Mouse (Mus musculus) granulocyte monocyte progenitor cell, adult 5-6 weeks (primary cell): ENCODE data around the gene Pml. TPM values are rescaled to one million over a fixed set of nuclear protein-coding genes. Genes with fewer than 3 reads are reported as not detected.

Source experiments
- ATAC-seq: replicated peaks from 2 replicates; pipeline ENCODE4 v1.8.0; 2016; ENCODE audit warnings: mild to moderate bottlenecking, moderate TSS enrichment, inconsistent platforms; ENCODE audit not compliant: poor library complexity, severe bottlenecking
- total RNA-seq, 2 experiments: library from RNA; stranded (forward) in 1 of 2; stranded (reverse) in 1 of 2; fragments of 200-712, 200-1000 nt in 1 of 2; fragments of >200 nt in 1 of 2; fragmentation: Nextera tagmentation in 1 of 2; gene quantifications; 2 replicates each; pipeline ENCODE4 v1.2.3; 2014 to 2017

Gene Pml
- total RNA-seq, 2 experiments from 2014 or later, result 10.1 to 49.9 TPM

DNA sequence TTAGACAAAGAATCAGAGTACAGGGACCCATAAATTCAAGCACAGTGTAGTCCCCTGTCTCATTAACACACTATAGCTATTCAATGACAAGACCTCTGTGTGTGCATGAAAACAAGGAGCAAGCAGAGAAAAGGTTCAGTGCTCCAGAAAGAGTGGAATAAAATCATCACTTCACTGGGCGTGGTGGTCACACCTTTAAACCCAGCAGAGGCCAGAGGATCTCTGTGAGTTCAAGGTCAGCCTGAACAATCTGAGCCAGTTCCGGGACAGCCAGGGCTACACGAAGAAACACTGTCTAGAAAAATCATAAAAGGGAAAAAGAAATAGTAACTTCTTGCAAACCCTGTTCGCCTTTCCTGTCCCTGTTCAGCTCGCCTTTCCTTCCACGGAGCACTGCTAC is 5.9 kb downstream of the Pml start:
- ATAC-seq, result no peak

DNA sequence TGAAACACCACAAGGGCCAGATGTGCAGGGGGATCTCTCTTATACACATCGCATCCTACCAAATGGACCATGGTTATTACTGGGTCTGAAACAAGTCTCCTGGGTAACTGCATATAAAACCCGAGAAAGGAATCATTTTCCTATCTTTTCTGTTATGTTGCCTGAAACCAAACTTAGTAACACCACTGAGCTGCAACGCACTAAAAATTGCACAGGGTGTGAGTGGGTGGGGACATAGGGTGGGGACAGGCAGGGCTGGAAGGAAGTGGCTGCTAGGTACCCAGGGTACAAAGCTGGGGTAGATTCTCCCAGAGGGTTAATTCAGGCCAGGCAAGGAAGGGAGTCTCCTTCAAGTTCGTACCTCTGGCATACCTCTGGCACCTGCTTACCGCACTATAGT is 6.9 kb downstream of the Pml start:
- ATAC-seq, result no peak

DNA sequence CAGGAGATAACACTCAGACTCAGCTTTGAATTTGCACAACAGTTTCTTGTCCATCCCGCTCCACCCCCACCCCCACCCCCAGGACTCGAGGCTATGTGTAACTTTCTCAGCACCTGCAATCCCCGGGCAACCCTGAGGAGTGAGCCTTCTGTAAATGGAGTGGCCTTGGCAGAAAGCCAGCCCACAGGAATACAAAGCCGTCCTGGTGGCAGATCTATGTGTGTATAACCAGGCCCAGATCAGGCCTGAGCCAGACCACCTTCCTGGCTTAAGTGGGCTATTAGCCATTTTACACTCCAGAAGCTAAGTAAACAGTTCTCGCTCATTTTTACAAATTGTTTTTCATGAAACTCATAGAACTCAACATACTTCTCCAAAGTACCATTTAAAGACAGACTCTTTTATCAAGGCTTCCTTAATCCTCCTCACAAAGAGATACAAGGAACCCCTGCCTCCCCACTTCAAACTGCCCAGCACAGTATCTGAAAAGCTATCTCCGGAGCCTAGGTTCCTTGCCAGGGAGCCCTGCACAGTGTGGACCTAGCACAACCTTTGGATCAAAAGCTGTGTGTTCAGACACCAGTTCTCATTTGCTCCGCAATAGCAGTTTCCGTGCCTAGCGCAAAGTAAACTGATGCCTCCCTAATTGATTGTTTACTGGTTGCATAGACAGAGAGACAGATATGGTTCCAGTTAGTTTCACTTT is 7.7 kb downstream of the Pml start:
- ATAC-seq, result peak; percentile 34; the same call in 1 of the 2 replicates

DNA sequence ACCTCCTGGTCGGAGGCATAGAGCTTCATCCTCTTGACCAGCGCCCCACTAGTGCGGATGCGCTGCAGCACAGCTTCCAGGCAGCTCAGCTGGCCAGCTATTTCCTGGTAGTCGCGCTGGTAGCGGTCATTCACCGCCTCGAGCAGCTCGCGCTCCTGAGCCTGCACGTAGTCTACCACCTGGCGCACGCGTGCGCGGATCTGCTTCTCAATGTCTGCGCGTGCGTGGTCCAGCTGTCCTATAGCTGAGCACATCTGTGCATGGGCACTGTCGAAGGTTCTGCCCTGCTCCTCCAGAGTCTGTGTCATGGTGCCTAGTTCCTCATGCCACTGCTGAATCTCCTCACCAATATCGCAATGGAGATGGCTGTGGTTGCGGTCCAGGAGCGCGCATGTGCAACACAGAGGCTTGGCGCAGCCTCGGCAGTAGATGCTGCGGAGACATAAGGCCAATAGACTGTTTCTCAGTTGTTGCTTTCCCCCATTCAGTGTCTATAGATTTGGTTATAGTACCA is 15.0 kb downstream of the Pml start:
- ATAC-seq, result peak; percentile 69

DNA sequence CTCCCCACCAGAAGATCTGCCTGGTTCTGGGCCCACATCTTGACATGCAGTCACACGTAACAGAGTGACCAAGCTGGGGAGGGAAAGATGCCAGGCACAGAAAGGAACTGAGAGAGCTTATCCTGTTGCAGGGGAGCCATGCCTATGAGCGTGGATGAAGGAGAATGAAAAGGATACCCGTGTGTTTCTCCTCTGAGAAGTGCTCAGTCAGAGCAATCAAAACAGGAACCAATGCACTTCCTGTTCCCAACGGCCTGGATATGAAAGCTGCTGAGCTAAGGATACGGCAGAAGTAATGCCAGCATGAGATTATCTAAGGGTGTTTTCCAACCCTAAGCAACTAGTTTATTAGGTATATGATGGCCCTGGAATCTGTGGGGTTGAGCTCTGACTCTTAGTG is 17.2 kb downstream of the Pml start:
- ATAC-seq, result peak; percentile 75

DNA sequence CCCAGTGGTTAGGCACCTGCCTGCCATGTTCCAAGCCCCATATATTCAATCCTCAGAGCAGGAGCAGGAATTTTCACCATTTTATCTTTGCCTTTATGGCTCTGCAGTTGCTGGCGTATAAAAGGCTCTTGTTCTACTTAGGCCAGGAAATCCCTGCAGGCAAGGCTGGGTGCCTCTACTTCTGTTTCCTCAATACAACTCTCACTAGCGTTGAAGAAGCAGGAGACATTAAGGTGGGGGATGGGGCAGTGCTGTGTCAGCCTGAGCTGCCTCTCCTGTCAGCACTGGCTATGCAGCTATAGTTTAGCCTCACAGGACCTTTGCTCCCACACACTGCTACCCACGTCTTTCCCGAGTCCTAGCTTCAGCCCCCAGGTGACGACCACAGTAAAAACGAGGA is 17.8 kb downstream of the Pml start:
- peak; percentile 36 for ATAC-seq

DNA sequence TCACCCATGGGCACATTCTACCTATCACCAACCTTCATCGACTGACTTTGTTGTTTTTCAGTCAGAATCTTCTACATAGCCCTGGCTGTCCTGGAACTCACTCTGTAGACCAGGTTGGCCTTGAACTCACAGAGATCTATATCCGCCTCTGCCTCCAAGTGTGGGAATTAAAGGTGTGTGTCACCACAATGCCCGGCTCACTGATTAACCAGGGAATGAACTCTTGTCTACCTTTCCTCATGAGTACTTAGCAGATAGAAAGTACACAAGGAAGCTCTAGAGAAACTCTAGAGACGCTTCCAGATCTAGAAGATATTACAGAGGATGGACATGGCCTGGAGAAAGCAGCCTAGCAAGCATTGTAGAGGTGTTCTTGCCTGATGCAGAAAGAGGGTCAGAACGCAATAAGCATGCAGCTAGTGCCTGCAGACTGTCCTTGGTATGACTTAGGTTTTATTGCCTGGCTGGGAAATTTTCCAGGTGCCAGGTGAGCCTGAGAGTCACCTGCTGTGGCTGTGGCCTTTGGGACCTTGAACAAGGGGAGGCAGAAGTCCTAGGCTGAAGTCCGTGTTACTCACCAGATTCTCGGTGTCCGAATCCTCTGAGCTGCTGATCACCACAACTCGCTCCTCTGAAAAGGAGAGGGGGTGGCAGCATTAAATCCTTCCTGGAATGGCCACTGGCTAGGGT is 20.7 kb downstream of the Pml start:
- no peak for ATAC-seq

DNA sequence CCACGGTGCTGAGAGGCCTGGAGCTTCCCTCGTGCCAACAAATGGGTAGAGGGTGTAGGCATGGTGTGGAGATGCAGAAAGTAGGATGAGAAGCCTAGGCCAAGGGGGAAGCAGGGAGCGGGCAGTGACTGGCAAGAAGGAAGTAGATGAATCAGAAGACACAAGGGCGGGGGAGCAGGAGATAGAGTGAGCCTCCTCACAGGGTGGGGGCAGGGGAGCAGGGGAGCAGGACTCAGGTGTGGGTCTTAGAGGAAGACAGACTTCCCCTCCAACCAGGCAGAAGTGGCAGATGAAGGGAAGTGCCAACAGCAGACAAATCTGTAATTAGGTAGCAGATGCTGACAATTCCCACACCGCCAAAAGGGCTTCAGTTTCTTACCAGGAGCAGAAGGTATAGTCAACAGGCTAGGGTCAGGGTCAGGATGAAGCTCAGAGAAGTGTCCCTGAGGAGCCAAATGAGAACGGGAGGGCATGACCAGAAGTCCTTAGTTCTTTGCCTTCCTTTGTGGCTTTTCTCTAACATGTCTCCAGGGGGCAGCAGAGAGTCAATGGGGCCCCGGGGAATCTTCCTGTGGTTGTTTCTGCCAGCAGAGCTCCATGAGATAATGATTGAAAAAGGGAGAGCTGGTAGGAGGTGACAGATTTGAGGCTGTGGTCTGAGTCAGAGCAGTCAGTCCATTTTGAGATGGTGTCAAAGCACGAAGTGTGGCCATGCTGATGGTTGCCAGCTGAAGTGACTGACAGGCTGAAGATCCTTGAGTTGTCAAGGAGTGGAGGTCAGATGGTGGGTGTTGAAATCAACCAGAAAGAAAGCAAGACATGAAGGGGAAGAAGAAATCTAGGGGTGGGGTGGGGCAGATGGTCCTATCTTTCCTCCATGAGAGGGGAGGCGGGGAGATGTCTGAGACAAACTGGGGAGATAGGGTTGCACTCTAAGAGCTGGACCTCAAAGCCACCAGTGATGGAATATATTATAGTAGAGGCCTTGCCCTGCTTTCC is 23.4 kb downstream of the Pml start:
- peak; percentile 70 for ATAC-seq

DNA sequence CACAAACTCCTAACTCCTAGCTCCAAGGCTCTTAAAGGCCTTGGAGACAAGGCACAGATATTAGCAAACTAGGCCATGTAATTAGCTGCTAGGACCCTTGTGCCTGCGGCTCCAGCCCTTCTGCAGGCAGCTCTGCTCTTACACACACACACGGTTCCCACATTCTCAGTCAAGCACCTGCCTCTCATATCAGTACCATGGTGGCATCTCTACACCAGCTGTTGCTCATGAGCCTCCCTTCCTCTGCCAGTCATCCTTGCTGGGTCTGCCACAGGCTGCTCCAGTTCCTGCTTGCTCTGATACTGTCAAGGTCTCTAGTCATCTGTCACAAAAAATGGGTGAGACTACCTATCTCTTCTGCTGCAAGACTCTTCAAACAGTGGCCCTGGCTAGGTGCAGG is 25.2 kb downstream of the Pml start:
- no peak for ATAC-seq

DNA sequence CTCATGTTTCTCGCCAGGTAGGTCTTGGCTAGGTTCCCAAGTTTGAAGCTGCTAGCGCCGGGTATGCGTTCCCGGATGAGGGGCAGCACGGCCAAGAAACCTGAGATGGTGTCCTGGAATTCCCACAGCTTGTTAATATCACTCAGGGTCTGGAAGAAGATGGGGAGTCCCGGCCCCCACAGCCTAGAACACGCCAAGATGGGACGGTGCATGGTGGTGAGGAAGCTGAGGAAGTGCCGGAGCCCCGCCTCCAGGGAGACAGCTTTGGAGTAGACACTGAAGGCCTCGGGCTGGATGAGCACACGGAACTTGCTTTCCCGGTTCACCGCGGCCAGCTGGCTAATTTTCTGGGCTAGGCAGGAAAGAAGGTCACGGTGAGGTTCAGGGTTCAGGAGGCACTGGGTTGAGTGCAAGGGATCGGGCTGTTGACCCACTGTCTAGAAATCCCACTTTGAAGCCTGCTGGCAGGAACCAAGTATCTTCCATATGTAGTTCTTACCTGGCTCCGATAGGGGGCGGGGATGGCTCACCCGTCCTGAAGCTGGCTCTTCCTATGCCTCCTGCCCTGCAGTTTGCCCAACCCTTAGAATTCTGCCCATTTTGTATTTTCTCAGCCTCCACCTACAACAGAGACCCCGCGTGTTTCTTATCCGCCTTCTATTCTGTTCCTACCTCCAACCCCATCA is 29.2 kb downstream of the Pml start:
- ATAC-seq, result peak; percentile 46; the same call in 1 of the 2 replicates

DNA sequence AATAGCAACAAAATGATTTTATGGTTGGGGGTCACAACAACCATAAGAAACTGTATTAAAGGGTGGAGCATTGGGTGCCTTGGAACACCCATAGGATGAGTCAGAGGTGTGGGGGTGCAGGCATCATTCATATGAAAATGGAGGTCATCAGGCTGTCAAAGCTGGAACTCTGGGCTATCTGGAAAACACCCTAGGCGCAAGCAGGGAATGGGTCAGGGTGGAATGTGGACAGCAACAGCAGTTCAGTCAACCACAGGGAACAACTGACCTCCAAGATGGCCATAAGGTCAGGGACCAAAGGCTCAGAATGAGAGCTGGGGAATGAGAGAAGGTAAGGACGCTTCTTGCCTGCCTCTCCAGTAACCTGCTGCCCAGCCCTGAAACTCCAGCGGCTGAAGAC is 31.0 kb downstream of the Pml start:
- no peak for ATAC-seq

DNA sequence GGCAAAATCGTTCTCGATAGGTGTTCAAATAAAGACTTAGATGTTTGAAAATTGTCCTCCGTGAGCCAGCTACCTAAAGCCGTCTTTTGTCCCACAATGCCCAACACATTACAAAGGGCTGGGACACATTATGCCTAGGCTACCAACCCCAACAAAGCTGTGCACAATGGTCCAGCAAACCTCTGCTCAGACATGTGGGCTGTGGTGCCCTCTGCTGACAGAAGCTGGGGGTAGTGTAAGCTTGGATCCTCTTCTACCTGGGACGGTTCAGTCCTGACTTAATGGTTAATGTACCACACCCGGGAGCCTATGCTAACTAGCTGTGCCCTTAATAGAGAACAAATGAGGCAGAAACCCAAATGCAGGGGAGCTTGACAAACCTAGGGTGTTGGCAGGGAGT is 33.2 kb downstream of the Pml start:
- peak; percentile 54; the same call in 1 of the 2 replicates for ATAC-seq

DNA sequence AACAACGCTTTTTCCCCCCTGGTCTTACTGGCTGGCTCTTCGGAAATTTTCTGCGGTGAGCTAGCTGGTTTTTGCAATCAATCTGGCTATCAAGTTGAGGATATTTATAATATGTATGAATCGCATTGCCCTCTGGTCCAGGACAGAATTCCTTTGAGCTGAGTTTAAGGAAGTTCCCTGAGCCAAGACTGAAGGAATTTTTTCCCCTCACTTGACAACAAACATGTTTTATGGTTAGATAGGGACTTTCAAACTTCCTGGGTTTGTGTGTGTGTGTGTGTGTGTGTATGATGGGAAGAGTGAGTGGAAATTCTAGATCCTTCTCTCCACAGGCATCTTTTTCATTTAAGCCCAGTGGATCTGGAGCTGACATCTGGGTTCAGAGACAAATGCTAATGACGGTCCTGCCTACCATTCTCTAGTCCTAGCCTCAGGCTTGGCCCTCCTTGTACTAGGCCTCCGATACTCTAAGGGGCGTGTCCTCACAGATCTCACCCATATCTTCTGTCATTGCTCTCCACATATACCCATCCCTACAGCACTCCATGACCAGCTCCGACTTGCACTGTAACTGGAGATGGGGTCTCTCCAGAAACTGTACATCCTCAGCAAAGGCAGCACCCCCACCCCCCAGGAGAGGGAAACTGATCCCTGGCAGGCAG is 34.9 kb downstream of the Pml start:
- no peak for ATAC-seq

DNA sequence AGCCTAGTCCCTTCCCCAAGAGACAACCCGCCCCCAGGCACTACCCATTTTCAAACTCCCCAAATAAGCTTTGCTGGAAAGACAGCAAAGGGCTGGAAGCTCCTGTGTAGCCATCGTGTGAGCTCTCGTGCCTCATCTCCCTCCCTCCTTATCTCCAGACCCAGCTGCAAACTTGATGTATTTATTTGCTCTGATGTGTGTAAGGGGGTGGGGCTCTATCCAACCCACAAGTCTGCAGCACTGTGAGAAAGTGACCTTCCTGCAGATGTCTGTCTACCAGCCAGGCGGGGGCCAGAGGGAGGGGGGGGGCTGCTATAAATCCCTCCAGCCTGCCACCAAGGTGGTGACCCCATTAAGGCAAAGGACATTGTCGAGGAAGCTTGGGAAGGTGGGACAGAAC is 35.7 kb downstream of the Pml start:
- ATAC-seq, result no peak

DNA sequence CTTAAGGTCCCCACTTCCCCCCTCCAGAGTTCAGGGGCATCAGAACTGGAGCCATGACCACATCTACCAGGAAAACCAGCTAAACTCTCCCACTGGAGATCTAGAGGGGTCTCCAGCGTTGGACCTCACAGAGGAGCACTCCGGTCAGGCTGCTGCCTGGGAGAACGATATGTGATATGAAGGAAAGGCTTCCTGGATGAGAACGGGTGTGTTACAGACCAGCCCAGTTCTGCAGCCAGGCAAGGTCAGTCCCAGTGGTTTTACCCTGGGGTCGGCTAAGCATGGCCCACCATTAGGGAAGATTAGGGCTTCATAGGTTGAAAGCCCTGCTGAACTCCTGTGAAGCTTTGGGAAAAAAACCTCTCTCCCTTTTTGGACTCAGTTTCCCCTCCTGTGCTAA is 36.2 kb downstream of the Pml start:
- ATAC-seq, result no peak

DNA sequence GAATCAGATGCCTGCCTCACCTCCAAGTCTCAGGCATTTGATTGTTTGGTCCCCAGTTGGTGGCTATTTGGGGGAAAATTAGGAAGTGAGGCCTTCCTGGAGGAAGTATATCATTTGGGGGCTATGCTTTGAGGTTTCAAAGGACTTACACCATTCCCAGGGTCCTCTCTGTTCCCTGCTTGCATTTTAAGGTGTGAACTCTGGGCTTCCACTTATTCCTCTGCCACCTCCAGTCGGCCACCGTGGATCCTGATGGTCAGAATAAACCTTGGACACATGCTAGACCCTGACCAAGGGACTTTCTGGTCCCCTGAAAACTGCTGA is 39.3 kb downstream of the Pml start:
- ATAC-seq, result peak; percentile 69

DNA sequence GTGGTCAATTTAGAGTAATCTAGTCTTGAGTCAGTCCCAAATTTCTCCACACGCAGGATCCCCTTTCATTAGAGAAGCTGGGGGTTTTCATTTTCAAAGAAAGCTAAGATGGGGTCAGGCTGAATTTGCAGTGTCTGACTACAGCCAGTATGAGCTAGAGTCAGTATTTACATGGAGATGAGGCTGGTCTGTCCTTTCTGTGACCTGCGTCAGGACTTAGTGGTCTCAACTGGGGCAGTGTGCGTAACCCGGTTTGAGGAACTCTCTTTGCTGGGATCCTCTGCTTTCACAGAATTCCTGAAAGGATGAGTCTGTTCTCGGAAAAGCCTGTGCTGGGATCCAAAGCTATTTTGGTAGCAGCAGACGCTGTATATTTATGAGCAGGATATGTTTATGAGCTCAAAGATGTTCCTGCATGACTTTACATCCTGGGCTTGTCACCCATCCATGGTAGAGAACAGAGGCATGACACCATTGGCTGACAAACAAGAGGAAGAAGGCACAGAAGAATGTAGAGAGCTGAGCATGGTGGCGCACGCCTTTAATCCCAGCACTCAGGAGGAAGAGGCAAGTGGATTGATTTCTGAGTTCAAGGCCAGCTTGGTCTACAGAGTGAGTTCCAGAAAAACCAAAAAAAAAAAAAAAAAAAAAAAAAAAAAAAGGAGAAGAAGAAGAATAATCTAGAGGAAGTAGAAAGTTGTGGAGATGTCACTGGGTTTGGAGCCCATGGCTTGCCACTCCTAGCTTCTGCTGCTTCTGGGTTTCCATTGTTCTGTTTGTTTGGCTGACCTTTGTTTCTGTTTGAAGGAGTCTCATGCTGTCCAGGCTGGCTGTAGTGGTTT is 39.9 kb downstream of the Pml start:
- ATAC-seq, result peak; percentile 50

DNA sequence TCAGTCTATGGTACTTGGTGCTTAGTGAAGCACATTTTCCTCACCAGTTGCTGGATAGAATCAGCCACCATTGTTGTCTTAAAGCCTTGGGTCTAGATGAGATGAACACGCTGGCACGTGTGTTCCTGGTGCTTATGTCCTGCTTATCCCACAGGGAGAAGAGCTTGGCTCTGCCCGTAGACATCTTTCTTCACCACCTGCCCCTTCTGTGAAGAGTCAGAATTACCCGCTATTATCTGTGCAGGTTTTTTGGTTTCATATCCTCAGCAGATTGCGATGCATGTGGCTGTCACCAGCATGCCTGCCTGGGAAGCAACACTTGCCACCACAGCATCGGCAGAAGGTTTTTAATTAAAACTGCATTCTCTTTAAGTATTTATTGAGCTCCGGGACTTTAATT is 43.6 kb downstream of the Pml start:
- ATAC-seq, result no peak

DNA sequence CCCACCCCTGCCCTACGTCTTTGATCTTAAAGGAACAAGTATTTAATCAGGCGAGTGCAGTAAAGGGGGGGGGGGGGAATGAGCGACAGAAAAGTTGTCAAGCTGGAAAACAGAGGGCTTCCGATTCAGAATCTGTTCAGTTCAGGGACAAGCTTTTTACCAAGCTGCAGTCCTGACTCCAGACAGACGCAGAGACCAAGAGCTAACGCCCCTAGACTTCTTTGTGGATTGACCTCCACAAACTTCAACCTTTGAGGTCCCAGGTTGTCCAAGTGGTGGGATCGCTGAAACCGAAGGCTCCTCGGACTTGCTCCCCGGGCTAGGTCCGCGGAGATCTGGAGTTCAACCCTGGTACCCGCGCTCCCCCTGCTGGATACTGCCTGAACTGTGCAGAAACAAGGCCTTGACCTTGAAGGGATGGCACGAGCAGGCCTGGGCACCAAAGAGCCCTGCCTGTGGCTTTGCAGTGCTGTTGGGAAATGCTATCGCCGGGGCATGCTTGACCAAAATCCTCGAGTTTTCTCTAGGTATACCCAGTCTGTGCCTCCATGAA is 45.1 kb downstream of the Pml start:
- ATAC-seq, result peak; percentile 88
